Mouse (Mus musculus) embryonic fibroblast, embryonic 13.5 days (primary cell): ENCODE measurements around the gene Sfta2.

Source experiments
- CTCF ChIP-seq: IDR thresholded peaks from 2 replicates; pipeline ENCODE4 v1.5.1; 2011; ENCODE audit warnings: mild to moderate bottlenecking, control low read depth, low read length, moderate library complexity, borderline replicate concordance; ENCODE audit not compliant: insufficient read depth
- POLR2A ChIP-seq: IDR thresholded peaks from 2 replicates; pipeline ENCODE4 v1.6.1; 2011; ENCODE audit warnings: low read depth, mild to moderate bottlenecking, control low read depth, low read length, moderate library complexity

DNA sequence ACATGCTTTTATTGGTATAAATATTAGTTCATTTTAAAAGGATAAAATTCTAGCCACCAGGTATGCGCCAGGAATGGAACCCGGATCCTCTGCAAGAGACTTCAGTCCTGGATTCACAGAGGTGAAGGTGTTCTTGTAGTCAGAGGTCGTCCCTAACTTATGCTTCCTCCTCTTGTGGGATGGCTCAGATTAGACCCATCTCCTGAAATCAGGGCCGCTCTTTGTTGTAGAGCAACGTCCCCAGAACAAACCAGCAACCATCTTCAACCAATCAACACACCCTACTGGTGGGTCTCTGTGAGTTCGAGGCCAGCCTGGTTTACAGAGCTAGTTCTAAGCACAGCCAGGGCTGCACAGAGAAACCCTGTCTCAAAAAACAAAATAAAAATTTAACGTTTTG lies 6.9 kb upstream of the Sfta2 start:
- TF ChIP-seq CTCF: no peak
- TF ChIP-seq POLR2A: no peak
